Mouse (Mus musculus) small intestine, adult 2 months (tissue): Measurements from ENCODE around the gene Gpc2.

Experiments used
- CTCF ChIP-seq: fragments of 200-500 bp; IDR thresholded peaks from 2 replicates; pipeline ENCODE4 v1.5.1; 2012; ENCODE audit warnings: low read depth, mild to moderate bottlenecking, control low read depth, inconsistent platforms, low read length, moderate library complexity, mixed read lengths; ENCODE audit not compliant: insufficient replicate concordance, insufficient read length; ENCODE audit errors: extremely low read depth
- POLR2A ChIP-seq: fragments of 200-500 bp; IDR thresholded peaks from 2 replicates; pipeline ENCODE4 v1.6.1; 2012; ENCODE audit warnings: low read depth, mild to moderate bottlenecking, control low read depth, inconsistent platforms, low read length, moderate library complexity

DNA sequence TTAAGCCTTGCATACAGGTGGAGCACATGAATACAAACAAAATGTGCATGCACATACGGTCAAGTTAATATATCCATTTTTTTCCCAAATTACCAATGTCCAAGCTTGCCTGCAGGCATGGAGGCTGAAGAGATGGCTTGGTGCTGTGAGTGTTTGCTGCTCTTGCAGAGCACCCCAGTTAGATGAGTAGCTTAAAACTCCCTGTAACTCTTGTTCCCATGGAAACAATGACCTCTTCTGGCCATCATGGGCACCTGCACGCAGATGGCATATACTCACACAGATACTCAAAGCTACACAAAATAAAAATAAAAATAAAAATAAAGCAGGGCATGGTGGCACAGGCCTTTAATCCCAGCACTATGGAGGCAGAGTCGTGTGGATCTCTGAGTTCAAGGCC, 26.7 kb downstream of the Gpc2 start:
- no peak for TF ChIP-seq POLR2A
- TF ChIP-seq CTCF, result no peak
